Mouse (Mus musculus) MEL (cell line): Measurements from ENCODE around the gene Rab5b. TPM values are rescaled to one million over a fixed set of nuclear protein-coding genes. Genes with fewer than 3 reads are reported as not detected.

Experiments used
- DNase-seq: peaks from one replicate; pipeline ENCODE4 v3.0.0; 2011; ENCODE audit warnings: low read depth, low spot score
- H3K27ac ChIP-seq: 2 replicates; pipeline ENCODE4 v1.5.1; 2012; ENCODE audit warnings: low read depth, mild to moderate bottlenecking, control low read depth, low read length, moderate library complexity; ENCODE audit not compliant: control insufficient read depth
- H3K27me3 ChIP-seq, 2 experiments: fragments of 150-350 bp in 1 of 2; sonication (generic) in 1 of 2; 2 replicates each; pipeline ENCODE4 v1.6.1; 2012; ENCODE audit warnings: low read length in 2 of 2, mild to moderate bottlenecking in 2 of 2, improper control_type of control experiment in 1 of 2, moderate library complexity in 1 of 2; ENCODE audit not compliant: insufficient read depth in 2 of 2, control insufficient read depth in 1 of 2
- H3K36me3 ChIP-seq, 2 experiments: 2 replicates each; pipeline ENCODE4 v1.6.1; 2012 to 2014; ENCODE audit warnings: low read length in 2 of 2, improper control_type of control experiment in 1 of 2, inconsistent platforms in 1 of 2, mild to moderate bottlenecking in 1 of 2; ENCODE audit not compliant: insufficient read depth in 2 of 2, control insufficient read depth in 1 of 2
- H3K4me1 ChIP-seq, 2 experiments: fragments of 150-350 bp in 1 of 2; sonication (generic) in 1 of 2; 2 replicates each; pipeline ENCODE4 v1.6.1; 2012; ENCODE audit warnings: low read length in 2 of 2, improper control_type of control experiment in 1 of 2, mild to moderate bottlenecking in 1 of 2; ENCODE audit not compliant: insufficient read depth in 2 of 2, control insufficient read depth in 1 of 2
- H3K4me3 ChIP-seq, 2 experiments: fragments of 150-350 bp in 1 of 2; sonication (generic) in 1 of 2; 2 replicates each; pipeline ENCODE4 v1.5.1; 2012; ENCODE audit warnings: low read depth in 2 of 2, low read length in 2 of 2, mild to moderate bottlenecking in 2 of 2, moderate library complexity in 2 of 2, control low read depth in 1 of 2, improper control_type of control experiment in 1 of 2; ENCODE audit not compliant: control insufficient read depth in 1 of 2, insufficient read depth in 1 of 2
- H3K79me2 ChIP-seq: 2 replicates; pipeline ENCODE4 v1.6.1; 2012; ENCODE audit warnings: mild to moderate bottlenecking, low read length, moderate library complexity; ENCODE audit not compliant: control insufficient read depth, poor library complexity, insufficient read depth
- H3K9ac ChIP-seq: 2 replicates; pipeline ENCODE4 v1.6.1; 2012; ENCODE audit warnings: low read depth, mild to moderate bottlenecking, control low read depth, low read length, moderate library complexity; ENCODE audit not compliant: control insufficient read depth, poor library complexity, severe bottlenecking
- H3K9me3 ChIP-seq: fragments of 150-350 bp; sonication (generic); replicated peaks from 2 replicates; pipeline ENCODE4 v1.6.1; 2012; ENCODE audit warnings: mild to moderate bottlenecking, low read length, improper control_type of control experiment, moderate library complexity; ENCODE audit not compliant: insufficient read depth
- E2F4 ChIP-seq: IDR thresholded peaks from 2 replicates; pipeline ENCODE4 v1.6.1; 2011; ENCODE audit warnings: low read depth, low read length, improper control_type of control experiment, borderline replicate concordance
- ELF1 ChIP-seq: IDR thresholded peaks from 2 replicates; pipeline ENCODE4 v1.6.1; 2014; ENCODE audit warnings: low read depth, mild to moderate bottlenecking, inconsistent platforms, low read length, improper control_type of control experiment, moderate library complexity
- GATA1 ChIP-seq: IDR thresholded peaks from 2 replicates; pipeline ENCODE4 v1.6.1; 2011; ENCODE audit warnings: low read depth, low read length, improper control_type of control experiment
- HCFC1 ChIP-seq: IDR thresholded peaks from 2 replicates; pipeline ENCODE4 v1.6.1; 2012; ENCODE audit warnings: low read depth, mild to moderate bottlenecking, inconsistent platforms, low read length, improper control_type of control experiment, moderate library complexity
- JUND ChIP-seq: IDR thresholded peaks from 2 replicates; pipeline ENCODE4 v1.6.1; 2011; ENCODE audit warnings: low read depth, mild to moderate bottlenecking, improper control_type of control experiment, low read length
- KAT2A ChIP-seq: conservative IDR thresholded peaks from 2 replicates; pipeline ENCODE4 v1.6.1; 2012; ENCODE audit warnings: low read depth, low read length, improper control_type of control experiment, inconsistent platforms
- MAFK ChIP-seq: IDR thresholded peaks from 2 replicates; pipeline ENCODE4 v1.6.1; 2011; ENCODE audit warnings: low read depth, mild to moderate bottlenecking, low read length, improper control_type of control experiment, borderline replicate concordance
- MAZ ChIP-seq: IDR thresholded peaks from 2 replicates; pipeline ENCODE4 v1.6.1; 2012; ENCODE audit warnings: low read depth, mild to moderate bottlenecking, inconsistent platforms, low read length, improper control_type of control experiment
- MYB ChIP-seq: IDR thresholded peaks from 2 replicates; pipeline ENCODE4 v1.6.1; 2011; ENCODE audit warnings: mild to moderate bottlenecking, low read depth, low read length, improper control_type of control experiment
- MYC ChIP-seq: IDR thresholded peaks from 2 replicates; pipeline ENCODE4 v1.6.1; 2011; ENCODE audit warnings: low read depth, mild to moderate bottlenecking, low read length, improper control_type of control experiment, moderate library complexity
- NELFE ChIP-seq: IDR thresholded peaks from 2 replicates; pipeline ENCODE4 v1.6.1; 2011; ENCODE audit warnings: low read depth, low read length, improper control_type of control experiment
- NRF1 ChIP-seq: IDR thresholded peaks from 2 replicates; pipeline ENCODE4 v1.6.1; 2014; ENCODE audit warnings: low read depth, mild to moderate bottlenecking, inconsistent platforms, low read length, improper control_type of control experiment, moderate library complexity; ENCODE audit not compliant: poor library complexity, insufficient read depth, severe bottlenecking
- POLR2A ChIP-seq, 2 experiments: IDR thresholded peaks; 2 replicates each; pipeline ENCODE4 v1.6.1; 2011 to 2012; ENCODE audit warnings: low read length in 2 of 2, mild to moderate bottlenecking in 2 of 2, control low read depth in 1 of 2, improper control_type of control experiment in 1 of 2, low read depth in 1 of 2, moderate library complexity in 1 of 2; ENCODE audit not compliant: control insufficient read depth in 1 of 2, insufficient read depth in 1 of 2, poor library complexity in 1 of 2
- POLR2AphosphoS2 ChIP-seq: IDR thresholded peaks from 2 replicates; pipeline ENCODE4 v1.6.1; 2011; ENCODE audit warnings: low read length, improper control_type of control experiment
- RCOR1 ChIP-seq: IDR thresholded peaks from 2 replicates; pipeline ENCODE4 v1.6.1; 2012; ENCODE audit warnings: low read depth, mild to moderate bottlenecking, inconsistent platforms, low read length, improper control_type of control experiment
- SIN3A ChIP-seq: IDR thresholded peaks from 2 replicates; pipeline ENCODE4 v1.6.1; 2012; ENCODE audit warnings: low read length, improper control_type of control experiment, inconsistent platforms
- SMC3 ChIP-seq: IDR thresholded peaks from 2 replicates; pipeline ENCODE4 v1.6.1; 2011; ENCODE audit warnings: low read depth, low read length, improper control_type of control experiment
- TCF12 ChIP-seq: IDR thresholded peaks from 2 replicates; pipeline ENCODE4 v1.6.1; 2014; ENCODE audit warnings: low read depth, mild to moderate bottlenecking, inconsistent platforms, low read length, improper control_type of control experiment, moderate library complexity
- USF1 ChIP-seq: IDR thresholded peaks from 2 replicates; pipeline ENCODE4 v1.6.1; 2014; ENCODE audit warnings: low read depth, mild to moderate bottlenecking, inconsistent platforms, low read length, improper control_type of control experiment, moderate library complexity
- USF2 ChIP-seq, 2 experiments: IDR thresholded peaks; 2 replicates each; pipeline ENCODE4 v1.6.1; 2011 to 2012; ENCODE audit warnings: improper control_type of control experiment in 2 of 2, low read length in 2 of 2, borderline replicate concordance in 1 of 2, inconsistent platforms in 1 of 2, low read depth in 1 of 2, mild to moderate bottlenecking in 1 of 2; ENCODE audit not compliant: insufficient read depth in 1 of 2
- ZC3H11A ChIP-seq: IDR thresholded peaks from 2 replicates; pipeline ENCODE4 v1.6.1; 2012; ENCODE audit warnings: low read depth, mild to moderate bottlenecking, inconsistent platforms, low read length, improper control_type of control experiment
- ZKSCAN1 ChIP-seq: IDR thresholded peaks from 2 replicates; pipeline ENCODE4 v1.6.1; 2012; ENCODE audit warnings: low read depth, mild to moderate bottlenecking, inconsistent platforms, low read length, improper control_type of control experiment, moderate library complexity
- ZMIZ1 ChIP-seq: IDR thresholded peaks from 2 replicates; pipeline ENCODE4 v1.6.1; 2012; ENCODE audit warnings: low read depth, mild to moderate bottlenecking, inconsistent platforms, low read length, improper control_type of control experiment, moderate library complexity
- ZNF384 ChIP-seq: IDR thresholded peaks from 2 replicates; pipeline ENCODE4 v1.6.1; 2012; ENCODE audit warnings: low read depth, mild to moderate bottlenecking, inconsistent platforms, low read length, improper control_type of control experiment
- polyA plus RNA-seq, 2 experiments: library from polyadenylated mRNA; stranded (reverse) in 1 of 2; unstranded in 1 of 2; fragments of >175 nt in 1 of 2; fragments of >200 nt in 1 of 2; gene quantifications; 2 replicates each; pipeline versions ENCODE4 v1.2.1 to v1.2.4; 2012; ENCODE audit warnings: low replicate concordance in 2 of 2, low read depth in 1 of 2; ENCODE audit not compliant: insufficient read length in 2 of 2, insufficient read depth in 1 of 2, missing spikeins in 1 of 2
- total RNA-seq: library from RNA; depleted of rRNA; stranded (reverse); fragments of 300-350 nt; gene quantifications from 2 replicates; pipeline ENCODE4 v1.2.3, GENCODE M21; 2012

Rab5b gene
- total and polyA plus RNA-seq, 3 experiments, result 18.7 to 45.7 (median 23.3) TPM

DNA sequence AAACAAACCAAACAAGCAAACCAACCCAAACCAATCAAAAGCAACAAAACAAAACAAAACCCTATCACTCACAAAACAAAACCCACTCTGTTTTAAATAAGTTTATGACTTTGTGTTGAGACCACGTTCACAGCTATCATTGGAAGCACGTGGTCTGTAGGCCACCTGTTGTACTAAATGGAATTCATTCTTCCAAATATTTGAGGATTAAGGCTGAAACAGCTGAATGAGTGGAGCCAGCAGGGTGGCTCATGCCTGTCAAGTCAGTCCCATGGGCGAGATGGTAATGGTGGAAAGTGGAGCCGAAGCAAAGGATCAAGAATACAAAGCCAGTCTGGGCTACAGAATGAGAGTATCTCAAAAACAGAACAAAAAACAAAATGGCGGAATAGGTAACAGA lies 4.6 kb upstream of the Rab5b start:
- Histone ChIP-seq H3K4me1 (peaks cover 13 to 19% of the 10 kb centered on the region in 2 experiments), H3K27ac (no peak overlapping the region), H3K9ac (no peak overlapping the region), H3K36me3 (peaks cover 1 to 26% of the 10 kb centered on the region in 2 experiments)
- TF ChIP-seq HCFC1 (no peak), MYB (no peak), ZKSCAN1 (no peak)
- TF ChIP-seq, all 39 proteins: peak for 0
- H3K4me3 ChIP-seq, result no peak overlapping the region
- H3K79me2 ChIP-seq, result peaks cover 15% of the 10 kb centered on the region
- no peaks in the 10 kb centered on the region for H3K9me3 ChIP-seq
- no peak for DNase-seq
- H3K27me3 ChIP-seq, result no peaks in the 10 kb centered on the region

DNA sequence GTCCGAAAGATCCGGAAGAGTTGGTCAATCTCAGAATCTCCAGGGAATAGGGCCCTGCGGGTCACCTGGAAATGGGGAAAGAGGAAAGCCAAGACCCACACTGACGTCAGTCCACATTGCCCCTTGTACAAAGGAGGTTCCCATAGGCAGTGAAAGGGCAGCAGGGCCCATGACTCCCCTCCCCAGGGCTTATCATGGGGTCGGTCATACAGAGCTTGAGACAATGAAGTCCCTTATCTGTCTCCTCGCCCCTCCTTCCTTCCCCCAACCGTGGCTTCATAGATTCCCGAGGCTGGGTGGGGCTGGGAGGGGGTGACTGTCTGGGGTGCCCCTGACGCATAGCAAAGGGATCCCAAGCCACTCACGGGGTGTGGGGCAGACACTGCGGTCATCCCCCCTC lies 3.5 kb upstream of the Rab5b start:
- no peak for DNase-seq
- TF ChIP-seq POLR2A (IDR thresholded peaks at IDR 0.05; ENCODE audit: control insufficient read depth in 1 of 2, insufficient read depth in 1 of 2, low read depth in 1 of 2, low read length in 2 of 2, poor library complexity in 1 of 2) (no peak), ZKSCAN1 (no peak), MAZ (no peak), ZC3H11A (no peak), USF2 (IDR thresholded peaks at IDR 0.05; ENCODE audit: borderline replicate concordance in 1 of 2, insufficient read depth in 1 of 2, low read depth in 1 of 2, low read length in 2 of 2) (no peak), USF1 (no peak), TCF12 (no peak), JUND (no peak), E2F4 (no peak), POLR2AphosphoS2 (no peak), RCOR1 (no peak), SIN3A (no peak), ZNF384 (no peak)
- no peaks in the 10 kb centered on the region for H3K27me3 ChIP-seq
- no peak overlapping the region for H3K9ac ChIP-seq
- H3K36me3 ChIP-seq, result peaks cover 1 to 26% of the 10 kb centered on the region in 2 experiments
- H3K4me1 ChIP-seq, result peaks cover 13 to 14% of the 10 kb centered on the region in 2 experiments
- peaks cover 15% of the 10 kb centered on the region for H3K79me2 ChIP-seq
- H3K27ac ChIP-seq, result no peak overlapping the region
- no peaks in the 10 kb centered on the region for H3K9me3 ChIP-seq
- H3K4me3 ChIP-seq, result no peak overlapping the region

DNA sequence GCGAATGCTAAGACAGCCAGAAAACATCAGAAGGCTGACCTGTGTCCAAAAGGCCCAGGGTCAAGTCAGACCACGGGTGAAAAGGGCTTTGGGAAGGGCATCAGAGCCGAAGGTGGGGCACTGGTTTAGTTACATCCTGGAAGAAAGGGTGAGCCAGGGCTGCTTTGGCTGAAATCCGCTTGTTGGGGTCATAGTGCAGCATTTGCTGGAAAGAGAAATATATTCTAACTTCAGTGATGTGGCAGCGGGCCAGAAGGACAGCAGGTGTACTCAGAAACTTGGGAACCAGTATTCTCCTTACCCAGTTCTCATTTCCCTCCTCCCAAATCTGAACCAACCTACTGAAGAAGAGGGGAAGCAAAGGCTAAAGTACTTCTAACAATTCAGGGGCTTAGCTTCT lies 2.9 kb upstream of the Rab5b start:
- no peak overlapping the region for H3K4me3 ChIP-seq
- H3K4me1 ChIP-seq, result peaks cover 13 to 14% of the 10 kb centered on the region in 2 experiments
- H3K27me3 ChIP-seq, result no peaks in the 10 kb centered on the region
- peaks cover 9% of the 10 kb centered on the region for H3K79me2 ChIP-seq
- no peak overlapping the region for H3K27ac ChIP-seq
- TF ChIP-seq USF2 (IDR thresholded peaks at IDR 0.05; ENCODE audit: borderline replicate concordance in 1 of 2, insufficient read depth in 1 of 2, low read depth in 1 of 2, low read length in 2 of 2) (no peak), MAZ (no peak), SMC3 (no peak), TCF12 (no peak), NELFE (no peak), SIN3A (no peak), POLR2A (IDR thresholded peaks at IDR 0.05; ENCODE audit: control insufficient read depth in 1 of 2, insufficient read depth in 1 of 2, low read depth in 1 of 2, low read length in 2 of 2, poor library complexity in 1 of 2) (no peak), NRF1 (no peak), ZMIZ1 (no peak), KAT2A (no peak), MYC (no peak), GATA1 (no peak), JUND (no peak), HCFC1 (no peak), MAFK (no peak), ELF1 (no peak)
- TF ChIP-seq, all 39 proteins: peak for 0
- H3K9ac ChIP-seq, result no peak overlapping the region
- H3K36me3 ChIP-seq, result peaks cover 1 to 26% of the 10 kb centered on the region in 2 experiments
- no peaks in the 10 kb centered on the region for H3K9me3 ChIP-seq
- no peak for DNase-seq
